Mouse (Mus musculus) c-Kit-positive CD71-positive TER-119-negative erythroid progenitor cells, embryonic 14.5 days (primary cell): Measurements from ENCODE around the gene Ptpn6.

Experiments
- DNase-seq: peaks from one replicate; pipeline ENCODE4 v3.0.0-alpha.2; 2013; ENCODE audit warnings: low read depth

The Ptpn6 gene

GRCm38 (mm10) chr6:124729850-124730705, 8.4 kb downstream of the Ptpn6 start:
- no peak for DNase-seq

DNA sequence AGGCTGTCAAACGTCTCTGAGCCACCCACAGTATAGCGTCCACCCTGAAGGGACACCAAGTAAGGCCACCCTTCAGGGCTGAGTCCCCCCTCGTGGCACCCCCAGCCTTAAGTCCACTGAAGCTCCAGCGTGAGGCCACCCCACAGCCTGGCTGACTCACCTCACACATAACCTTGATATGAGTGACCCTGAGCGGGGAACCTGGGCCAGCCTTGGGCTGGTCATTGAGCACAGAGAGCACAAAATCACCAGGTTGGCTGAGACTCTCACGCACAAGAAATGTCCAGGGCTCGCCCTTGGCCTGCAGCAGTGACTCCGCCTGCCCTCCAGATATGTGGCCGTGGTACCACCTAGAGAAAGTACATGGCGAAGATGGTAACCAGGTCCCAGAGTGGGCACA, 9.9 kb downstream of the Ptpn6 start:
- DNase-seq = no peak

- DNase-seq = no peak
Observed at GRCm38 (mm10) chr6:124724472-124724871, 14.0 kb downstream of the Ptpn6 start.

GRCm38 (mm10) chr6:124723541-124723940, 15.0 kb downstream of the Ptpn6 start:
- no peak for DNase-seq

DNA sequence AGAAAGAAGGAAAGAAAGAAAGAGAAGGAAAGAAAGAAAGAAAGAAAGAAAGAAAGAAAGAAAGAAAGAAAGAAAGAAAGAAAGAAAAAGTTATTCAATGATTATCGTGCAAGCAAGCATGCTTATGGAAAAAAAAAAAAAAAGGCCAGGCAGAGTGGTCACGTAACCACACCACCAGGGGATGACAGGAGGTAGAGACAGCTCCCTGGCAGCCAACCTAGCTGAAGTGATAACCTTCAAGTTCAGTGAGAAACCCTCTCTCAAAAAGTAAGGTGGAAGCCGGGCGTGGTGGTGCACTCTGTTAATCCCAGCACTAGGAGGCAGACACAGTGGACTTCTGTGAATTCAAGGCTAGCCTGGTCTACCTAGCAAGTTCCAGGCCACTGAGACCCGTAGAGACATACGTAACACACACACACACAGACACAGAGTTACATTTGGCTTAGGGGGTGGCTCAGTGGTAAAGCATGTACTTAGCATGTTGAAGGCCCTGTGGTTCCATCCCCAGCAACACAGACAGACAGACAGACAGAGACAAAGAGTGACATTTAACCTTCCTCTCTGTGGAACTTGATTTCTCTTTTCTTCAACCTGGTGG, 15.5 kb downstream of the Ptpn6 start:
- no peak for DNase-seq

- no peak for DNase-seq
Observed at GRCm38 (mm10) chr6:124720904-124721303, 17.6 kb downstream of the Ptpn6 start.

- DNase-seq = no peak
Observed at GRCm38 (mm10) chr6:124719354-124719978, 19.0 kb downstream of the Ptpn6 start.

- no peak for DNase-seq
Observed at GRCm38 (mm10) chr6:124718703-124719102, 19.8 kb downstream of the Ptpn6 start.

DNA sequence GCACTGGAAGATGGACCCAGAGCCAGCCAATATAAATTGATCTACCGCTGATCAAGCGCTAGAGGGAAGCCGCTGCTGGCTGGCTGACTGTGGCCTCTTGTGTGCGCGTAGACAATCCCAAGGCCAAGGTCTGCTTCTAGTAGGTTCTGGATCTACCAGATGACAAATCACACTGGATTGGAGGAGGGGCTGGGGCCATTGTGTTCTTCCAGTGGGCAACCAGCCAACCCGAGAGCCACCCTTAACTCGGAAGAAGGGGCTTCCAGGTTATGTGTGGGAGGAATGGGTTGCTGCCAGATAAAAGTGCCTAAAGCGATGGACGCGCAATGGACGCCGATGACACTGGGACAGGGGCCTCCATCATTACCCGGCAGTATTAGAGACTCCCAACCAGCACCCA, 20.5 kb downstream of the Ptpn6 start:
- no peak for DNase-seq

DNA sequence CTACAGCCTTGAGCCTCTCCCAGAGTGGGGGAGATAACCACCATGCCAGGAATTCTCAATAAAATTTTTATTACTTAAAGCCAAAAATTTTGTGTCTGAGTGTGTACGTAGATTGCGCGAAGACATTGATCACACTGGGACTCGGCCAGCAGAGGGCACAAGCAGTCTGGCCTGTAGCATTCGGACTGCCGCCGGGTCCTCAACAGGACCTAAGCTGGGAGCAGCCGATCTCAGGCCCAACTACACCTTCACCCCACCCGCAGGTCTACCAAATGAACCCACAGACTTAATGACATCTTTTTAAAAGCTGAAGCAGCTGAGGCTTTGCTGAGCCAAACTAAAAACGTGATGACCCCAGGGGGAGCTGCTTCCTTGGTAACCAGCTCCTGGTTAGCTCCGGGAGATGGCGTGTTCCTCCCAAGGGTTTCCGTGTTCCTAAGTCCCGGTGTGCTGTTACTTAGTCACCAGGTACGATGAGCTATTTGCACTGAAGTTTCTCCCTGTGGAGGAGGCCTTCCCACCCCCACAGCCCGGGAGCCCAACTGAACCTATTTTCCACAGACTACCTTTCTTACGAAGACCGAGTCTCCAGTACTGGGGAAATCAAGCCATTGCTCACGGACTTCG, 21.5 kb downstream of the Ptpn6 start:
- DNase-seq = no peak

GRCm38 (mm10) chr6:124712918-124713317, 25.6 kb downstream of the Ptpn6 start:
- DNase-seq = no peak

DNA sequence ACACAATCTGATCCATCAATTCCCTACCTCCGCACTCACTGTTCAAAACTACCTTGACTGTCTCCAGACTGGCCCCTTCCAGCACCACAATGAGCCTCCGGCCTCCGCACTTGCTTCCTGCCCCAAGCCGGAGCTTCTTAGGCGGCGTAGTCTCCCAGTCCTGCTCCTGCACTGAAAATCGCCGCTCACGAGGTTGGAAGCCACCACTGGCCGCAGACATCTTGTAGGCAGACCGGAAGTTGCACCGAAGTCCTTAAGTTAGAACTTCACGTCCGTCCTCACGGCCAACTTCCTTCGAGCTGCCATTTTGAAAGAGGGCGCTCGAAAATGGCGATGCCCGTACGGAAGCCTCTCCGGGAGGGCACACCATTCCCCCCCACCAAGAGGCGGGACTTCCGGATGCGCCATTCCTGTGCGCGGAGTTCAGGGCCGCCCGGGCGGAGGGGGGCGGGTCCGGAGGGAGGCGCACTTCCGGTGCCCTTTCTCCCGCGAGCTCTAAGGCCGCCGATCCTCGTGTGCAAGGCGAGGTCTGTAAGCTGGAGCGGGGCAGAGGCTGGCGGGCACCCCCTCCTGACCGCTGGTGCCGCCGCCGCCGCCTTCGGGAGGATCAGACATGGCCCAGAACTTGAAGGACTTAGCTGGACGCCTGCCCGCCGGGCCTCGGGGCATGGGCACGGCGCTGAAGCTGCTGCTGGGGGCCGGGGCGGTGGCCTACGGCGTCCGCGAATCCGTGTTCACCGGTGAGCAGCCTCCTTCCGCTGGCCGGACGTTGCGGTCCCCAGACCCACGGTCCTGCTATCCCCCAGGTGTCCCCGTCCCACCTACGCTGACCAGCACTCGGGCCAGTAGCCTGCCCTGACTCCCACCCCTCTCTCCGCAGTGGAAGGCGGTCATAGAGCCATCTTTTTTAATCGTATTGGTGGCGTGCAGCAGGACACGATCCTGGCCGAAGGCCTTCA, 26.4 kb downstream of the Ptpn6 start, which contains the start of the genes Emg1 and Phb2:
Gene Emg1 (minus strand): TSS at position 355 of the 959 bp plus-strand sequence.
Gene Phb2 (plus strand): TSS at position 513 of the 959 bp plus-strand sequence.
- DNase-seq = peak; percentile 97

GRCm38 (mm10) chr6:124708289-124708889, 30.1 kb downstream of the Ptpn6 start:
- DNase-seq = no peak

DNA sequence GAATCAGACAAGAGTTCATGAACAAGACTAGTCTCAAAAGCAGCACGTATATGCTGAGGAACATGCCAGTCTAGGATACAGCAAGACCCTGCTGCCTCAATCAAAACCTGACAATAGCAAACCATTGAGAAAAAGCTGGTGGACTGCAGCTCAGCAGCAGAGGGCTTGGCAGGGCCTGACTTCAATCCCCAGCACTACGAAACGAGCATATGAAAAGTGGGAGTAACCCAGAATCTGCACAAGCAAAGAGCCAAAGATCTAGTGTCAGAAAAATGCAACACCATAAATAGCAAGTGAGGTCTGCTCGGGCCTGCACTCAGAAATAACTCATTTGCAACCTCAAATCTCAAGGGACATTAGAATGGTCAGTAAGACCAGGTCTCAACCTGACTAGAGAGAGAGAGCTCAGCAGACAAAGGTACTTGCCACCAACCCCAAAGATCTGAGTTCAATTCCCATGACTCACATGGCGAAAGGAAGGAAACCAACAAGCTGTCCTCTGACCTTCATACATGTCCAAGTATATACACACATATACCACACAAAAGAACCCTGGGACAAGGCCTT, 32.4 kb downstream of the Ptpn6 start:
- no peak for DNase-seq

DNA sequence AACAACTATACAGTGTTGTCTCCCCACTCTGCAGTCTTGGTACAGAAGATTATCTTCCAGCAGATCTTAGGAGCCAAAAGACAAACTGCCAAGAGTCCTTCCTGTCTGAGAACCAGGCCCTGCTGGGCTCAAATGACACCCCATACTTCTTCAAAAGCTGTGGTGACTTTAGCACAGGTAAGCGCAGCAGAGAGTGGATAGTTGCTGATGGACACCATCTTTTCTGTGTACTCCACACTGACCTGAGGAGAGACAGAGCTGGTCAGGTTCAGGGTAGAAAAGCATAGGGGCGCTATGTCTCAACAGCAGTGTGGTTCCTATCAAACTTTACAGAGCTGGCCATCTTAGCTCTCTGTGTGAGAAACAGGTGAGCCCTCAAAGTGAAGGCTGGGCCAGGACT, 34.1 kb downstream of the Ptpn6 start:
- DNase-seq = no peak

DNA sequence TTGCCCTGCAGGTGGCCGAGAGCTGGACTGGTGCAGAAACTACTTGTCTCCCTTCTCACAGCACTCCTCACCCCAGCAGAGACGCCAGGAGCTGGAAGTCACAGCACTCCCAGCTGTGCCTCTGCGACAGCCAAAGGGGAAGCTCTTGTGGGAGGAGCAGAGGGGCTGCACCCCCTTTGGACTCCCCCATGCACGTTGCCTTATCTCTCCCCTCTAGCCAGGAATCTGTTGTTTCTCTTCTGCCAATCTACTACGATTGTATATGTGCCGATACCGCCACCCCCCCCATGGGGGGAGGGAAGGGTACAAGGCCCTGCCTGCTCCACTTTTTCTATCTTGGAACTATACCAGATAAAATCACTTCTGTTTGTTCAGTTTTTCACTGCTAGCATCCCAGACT, 34.7 kb downstream of the Ptpn6 start:
- DNase-seq = no peak

DNA sequence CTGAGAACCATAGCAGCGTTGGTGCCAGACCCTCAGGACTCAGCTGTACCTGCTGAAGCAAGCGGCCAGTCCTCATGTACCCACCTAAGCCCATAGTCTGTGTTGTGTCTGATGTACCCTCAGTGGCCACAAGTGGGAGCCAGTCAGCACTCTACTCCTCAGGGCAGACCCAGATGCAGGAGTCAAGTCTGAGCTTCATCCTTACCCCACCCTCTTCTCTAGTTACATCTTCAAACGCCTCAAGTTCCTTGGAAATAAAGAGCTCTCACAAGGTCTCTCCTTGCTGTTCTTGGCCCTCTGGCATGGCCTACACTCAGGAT, 35.8 kb downstream of the Ptpn6 start:
- DNase-seq = peak; percentile 67

- DNase-seq = no peak
Observed at GRCm38 (mm10) chr6:124702102-124702783, 36.3 kb downstream of the Ptpn6 start.

DNA sequence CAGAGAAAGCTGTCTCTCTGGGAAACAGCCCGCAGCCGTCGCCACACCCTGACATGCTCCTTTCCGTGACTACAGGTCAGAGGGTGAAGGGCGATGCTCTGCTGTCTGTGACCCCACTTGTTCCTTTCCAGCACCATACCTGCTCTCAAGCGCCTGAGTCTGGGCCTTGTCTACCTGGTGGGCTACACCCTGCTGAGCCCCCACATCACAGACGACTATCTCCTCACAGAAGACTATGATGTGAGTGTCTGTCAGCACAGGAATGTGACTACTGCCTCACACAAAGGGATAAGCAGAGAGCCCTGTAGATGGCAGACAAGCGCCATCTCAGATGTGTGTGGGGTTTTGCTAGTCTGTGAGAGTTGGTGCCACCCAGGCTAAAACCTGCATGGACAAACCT, 37.2 kb downstream of the Ptpn6 start:
- DNase-seq = no peak

- DNase-seq = no peak
Observed at GRCm38 (mm10) chr6:124699962-124700610, 38.4 kb downstream of the Ptpn6 start.
